Mouse (Mus musculus): ENCODE results near the gene Rab11b. TPM values are rescaled to one million over a fixed set of nuclear protein-coding genes. Genes with fewer than 3 reads are reported as not detected.

The Rab11b gene
- polyA plus RNA-seq, 1 experiment from 2014 or later, result 417 TPM

Other genes starting within 250 kb of the Rab11b start
- gene Adamts10, start 236.3 kb downstream of the Rab11b start, polyA plus RNA-seq (2014; fragmentation: Nextera tagmentation; extraction: Ambion mirVana), result 39.3 and 41.7 TPM in 2 replicates
- gene Myo1f, start 204.8 kb downstream of the Rab11b start, polyA plus RNA-seq (2014; fragmentation: Nextera tagmentation; extraction: Ambion mirVana), result 0.72 and 1.8 TPM in 2 replicates
- gene Zfp414, start 131.4 kb downstream of the Rab11b start, polyA plus RNA-seq (2014; fragmentation: Nextera tagmentation; extraction: Ambion mirVana), result 91.4 and 115 TPM in 2 replicates
- gene Pram1, start 122.5 kb downstream of the Rab11b start, polyA plus RNA-seq (2014; fragmentation: Nextera tagmentation; extraction: Ambion mirVana), result 0.73 and 1.4 TPM in 2 replicates
- 177 and 214 TPM in 2 replicates for gene Hnrnpm, start 73.7 kb downstream of the Rab11b start, polyA plus RNA-seq (2014; fragmentation: Nextera tagmentation; extraction: Ambion mirVana)
- 45.2 and 62.6 TPM in 2 replicates for gene March2, start 41.9 kb downstream of the Rab11b start, polyA plus RNA-seq (2014; fragmentation: Nextera tagmentation; extraction: Ambion mirVana)
- gene Angptl4, start 21.3 kb upstream of the Rab11b start, polyA plus RNA-seq (2014; fragmentation: Nextera tagmentation; extraction: Ambion mirVana), result 8.0 and 18.4 TPM in 2 replicates
- 39.5 and 45.8 TPM in 2 replicates for gene Kank3, start 50.0 kb upstream of the Rab11b start, polyA plus RNA-seq (2014; fragmentation: Nextera tagmentation; extraction: Ambion mirVana)
- gene Rps28, start 64.0 kb upstream of the Rab11b start, polyA plus RNA-seq (2014; fragmentation: Nextera tagmentation; extraction: Ambion mirVana), result 653 and 777 TPM in 2 replicates
- 497 and 604 TPM in 2 replicates for gene Ndufa7, start 64.0 kb upstream of the Rab11b start, polyA plus RNA-seq (2014; fragmentation: Nextera tagmentation; extraction: Ambion mirVana)
- gene Cd320, start 82.6 kb upstream of the Rab11b start, polyA plus RNA-seq (2014; fragmentation: Nextera tagmentation; extraction: Ambion mirVana), result 55.1 and 59.8 TPM in 2 replicates
- gene Gm7029, start 113.3 kb upstream of the Rab11b start, polyA plus RNA-seq (2014; fragmentation: Nextera tagmentation; extraction: Ambion mirVana), result not detected in 2 replicates
- 2.2 and 2.5 TPM in 2 replicates for gene Kifc1, start 130.1 kb upstream of the Rab11b start, polyA plus RNA-seq (2014; fragmentation: Nextera tagmentation; extraction: Ambion mirVana)
- 1.1 TPM in 1 of 2 replicates, not detected in the other for gene Platr17, start 144.6 kb upstream of the Rab11b start, polyA plus RNA-seq (2014; fragmentation: Nextera tagmentation; extraction: Ambion mirVana)
- 40.7 and 44.6 TPM in 2 replicates for gene Daxx, start 148.9 kb upstream of the Rab11b start, polyA plus RNA-seq (2014; fragmentation: Nextera tagmentation; extraction: Ambion mirVana)
- gene Tapbp, start 155.4 kb upstream of the Rab11b start, polyA plus RNA-seq (2014; fragmentation: Nextera tagmentation; extraction: Ambion mirVana), result 18.3 and 20.6 TPM in 2 replicates
- gene Zbtb22, start 155.4 kb upstream of the Rab11b start, polyA plus RNA-seq (2014; fragmentation: Nextera tagmentation; extraction: Ambion mirVana), result 12.1 and 13.1 TPM in 2 replicates
- 47.2 and 50.3 TPM in 2 replicates for gene Rgl2, start 169.0 kb upstream of the Rab11b start, polyA plus RNA-seq (2014; fragmentation: Nextera tagmentation; extraction: Ambion mirVana)
- gene Pfdn6, start 179.8 kb upstream of the Rab11b start, polyA plus RNA-seq (2014; fragmentation: Nextera tagmentation; extraction: Ambion mirVana), result 167 and 188 TPM in 2 replicates
- gene Wdr46, start 180.1 kb upstream of the Rab11b start, polyA plus RNA-seq (2014; fragmentation: Nextera tagmentation; extraction: Ambion mirVana), result 15.5 and 16.9 TPM in 2 replicates
- 8.0 and 10.1 TPM in 2 replicates for gene B3galt4, start 191.0 kb upstream of the Rab11b start, polyA plus RNA-seq (2014; fragmentation: Nextera tagmentation; extraction: Ambion mirVana)
- 50.6 and 63.2 TPM in 2 replicates for gene Vps52, start 195.3 kb upstream of the Rab11b start, polyA plus RNA-seq (2014; fragmentation: Nextera tagmentation; extraction: Ambion mirVana)
- gene Rps18, start 195.5 kb upstream of the Rab11b start, polyA plus RNA-seq (2014; fragmentation: Nextera tagmentation; extraction: Ambion mirVana), result 872 and 980 TPM in 2 replicates
- gene H2-K1, start 239.8 kb upstream of the Rab11b start, polyA plus RNA-seq (2014; fragmentation: Nextera tagmentation; extraction: Ambion mirVana), result 10.5 and 15.5 TPM in 2 replicates